Mouse (Mus musculus) neural tube, embryonic 11.5 days (tissue): Measurements from ENCODE around the gene Pde8b. TPM values are rescaled to one million over a fixed set of nuclear protein-coding genes. Genes with fewer than 3 reads are reported as not detected.
"Not testable (repeated sequence)": the region's sequence is repeated elsewhere in the genome, so short reads cannot be mapped to it uniquely, and the experiment has no call there.

Experiments used
- ATAC-seq: fragments of 200-750 bp; cut with Nextera tagmentation; 2 replicates; pipeline ENCODE4 v1.8.0; 2017; ENCODE audit warnings: moderate number of reproducible peaks, mild to moderate bottlenecking, moderate TSS enrichment, moderate library complexity; ENCODE audit not compliant: insufficient read depth, low FRiP score, low TSS enrichment
- DNase-seq: peaks from one replicate; pipeline ENCODE4 v3.0.0-alpha.2; 2015; ENCODE audit warnings: low spot score
- H3K27ac ChIP-seq: fragments of 300-500 bp; sonication (generic); 2 replicates; pipeline ENCODE4 v1.5.1; 2014; ENCODE audit warnings: low read depth, mild to moderate bottlenecking, low read length
- H3K27me3 ChIP-seq: fragments of 300-500 bp; sonication (generic); 2 replicates; pipeline ENCODE4 v1.6.1; 2014; ENCODE audit warnings: mild to moderate bottlenecking, low read length, mixed read lengths; ENCODE audit not compliant: control insufficient read depth, insufficient read depth
- H3K36me3 ChIP-seq: fragments of 300-500 bp; sonication (generic); 2 replicates; pipeline ENCODE4 v1.6.1; 2014; ENCODE audit warnings: mild to moderate bottlenecking, low read length, moderate library complexity, mixed read lengths; ENCODE audit not compliant: control insufficient read depth, insufficient read depth
- H3K4me1 ChIP-seq: fragments of 300-500 bp; sonication (generic); 2 replicates; pipeline ENCODE4 v1.6.1; 2014; ENCODE audit warnings: low read length, mixed read lengths; ENCODE audit not compliant: control insufficient read depth, insufficient read depth
- H3K4me2 ChIP-seq: fragments of 300-500 bp; sonication (generic); 2 replicates; pipeline ENCODE4 v1.6.1; 2014; ENCODE audit warnings: low read depth, mild to moderate bottlenecking, moderate library complexity
- H3K4me3 ChIP-seq: fragments of 300-500 bp; sonication (generic); 2 replicates; pipeline ENCODE4 v1.5.1; 2014; ENCODE audit warnings: low read depth, low read length
- H3K9ac ChIP-seq: fragments of 300-500 bp; sonication (generic); 2 replicates; pipeline ENCODE4 v1.6.1; 2014; ENCODE audit warnings: mild to moderate bottlenecking, low read length
- H3K9me3 ChIP-seq: fragments of 300-500 bp; sonication (generic); 2 replicates; pipeline ENCODE4 v1.6.1; 2016; ENCODE audit warnings: low read length; ENCODE audit not compliant: control insufficient read depth
- WGBS: fragments of 180-500 bp; shearing (Covaris S2); extraction: QIAGEN DNeasy Blood & Tissue Kit; methylation state at CpG from one replicate; pipeline ENCODE4 v1.1.7; 2014; 5-methylcytosine and 5-hydroxymethylcytosine counted together
- polyA plus RNA-seq: library from polyadenylated mRNA; unstranded; fragments of >200 nt; fragmentation: Nextera tagmentation; extraction: Ambion mirVana; gene quantifications from 2 replicates; pipeline ENCODE4 v1.2.1, GENCODE M21; 2014

The Pde8b gene
- polyA plus RNA-seq, 1 experiment from 2014 or later: 4.1 TPM

DNA sequence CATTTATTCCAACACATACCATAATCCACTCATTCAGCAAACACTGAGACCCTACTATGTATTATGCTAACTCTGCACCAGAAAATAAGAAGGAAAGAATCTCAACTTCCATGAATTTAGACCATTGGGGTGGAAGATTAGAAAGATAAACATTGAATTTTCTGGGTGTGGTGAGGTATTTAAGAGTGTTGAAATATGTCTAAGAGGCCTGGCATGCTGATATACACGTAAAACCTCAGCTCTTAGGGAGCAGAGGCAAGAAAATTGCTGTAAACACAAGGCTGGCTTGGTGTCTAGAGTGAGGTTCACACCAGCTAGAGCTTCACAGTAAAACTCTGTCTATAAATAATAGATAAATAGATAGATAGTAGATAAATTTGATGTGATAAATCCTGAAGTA is 19.8 kb downstream of the Pde8b start:
- WGBS: 75% methylated on average over 1 of the region's 1 CpGs
- no peak for ATAC-seq

DNA sequence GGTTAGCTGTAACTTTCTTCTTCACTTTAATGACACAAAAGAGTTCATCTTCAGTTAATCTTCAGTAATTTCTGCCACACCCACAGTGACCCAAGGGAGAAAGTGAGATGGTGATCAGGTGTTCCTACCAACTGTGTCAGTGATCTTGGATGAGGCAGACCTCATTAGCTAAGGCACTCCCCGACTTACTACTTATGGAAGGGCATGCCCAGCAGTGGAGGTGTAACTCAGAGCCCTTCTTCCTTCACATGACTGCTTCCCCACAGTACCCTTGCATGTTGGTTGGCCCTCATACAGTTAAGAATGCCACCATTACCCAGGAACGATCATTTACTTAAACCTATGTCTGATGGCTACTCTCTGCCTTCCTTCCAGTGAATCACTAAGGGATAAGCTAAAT is 25.6 kb downstream of the Pde8b start:
- Histone ChIP-seq H3K36me3 (no peaks in the 10 kb centered on the region), H3K9ac (no peak overlapping the region), H3K4me2 (no peak overlapping the region), H3K4me1 (0 out of 2 replicates have a peak, but pooled peaks cover 6% of the 10 kb centered on the region), H3K27me3 (peaks cover 8% of the 10 kb centered on the region), H3K9me3 (no peaks in the 10 kb centered on the region), H3K4me3 (no peak overlapping the region), H3K27ac (no peak overlapping the region)
- ATAC-seq: no peak
- WGBS: 79% methylated on average over 2 of the region's 2 CpGs
- DNase-seq: no peak

More for the DNA sequence above, 19.8 kb downstream of the Pde8b start:
- Histone ChIP-seq H3K9me3 (no peaks in the 10 kb centered on the region), H3K4me1 (no peaks in the 10 kb centered on the region), H3K4me3 (no peak overlapping the region), H3K4me2 (no peak overlapping the region), H3K9ac (no peak overlapping the region), H3K36me3 (no peaks in the 10 kb centered on the region), H3K27ac (no peak overlapping the region), H3K27me3 (no peaks in the 10 kb centered on the region)
- no peak for DNase-seq

DNA sequence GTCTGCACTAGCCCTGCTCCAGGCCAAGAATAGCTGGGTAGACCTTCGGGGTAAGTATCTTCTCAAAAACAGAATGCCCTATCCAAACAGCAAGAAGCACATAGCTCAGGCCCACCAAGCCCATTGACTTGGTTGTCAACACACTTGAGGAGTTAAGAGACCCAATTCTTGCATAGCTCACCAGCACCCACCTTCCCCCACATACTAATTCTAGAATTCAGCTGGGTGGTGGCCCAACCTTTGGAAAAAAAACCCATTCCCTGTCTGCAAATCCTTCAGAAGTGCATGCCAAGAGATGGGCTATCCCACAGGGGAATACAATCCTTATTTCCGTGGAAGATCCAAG is 26.7 kb downstream of the Pde8b start:
- peaks cover 8% of the 10 kb centered on the region for H3K27me3 ChIP-seq
- no peaks in the 10 kb centered on the region for H3K9me3 ChIP-seq
- H3K4me3 ChIP-seq: peak overlapping the region; percentile 73
- H3K4me1 ChIP-seq: 0 out of 2 replicates have a peak, but pooled peaks cover 6% of the 10 kb centered on the region
- H3K4me2 ChIP-seq: peak overlapping the region; percentile 100
- ATAC-seq: no peak
- no peak overlapping the region for H3K27ac ChIP-seq
- no peaks in the 10 kb centered on the region for H3K36me3 ChIP-seq
- 50% methylated on average over 2 of the region's 2 CpGs for WGBS
- no peak for DNase-seq
- H3K9ac ChIP-seq: peak overlapping the region; percentile 59; the same call in 1 of the 2 replicates

- Histone ChIP-seq H3K9me3 (no peaks in the 10 kb centered on the region), H3K9ac (peak overlapping the region; percentile 59), H3K4me2 (peak overlapping the region; percentile 100), H3K4me1 (0 out of 2 replicates have a peak, but pooled peaks cover 6% of the 10 kb centered on the region), H3K36me3 (no peaks in the 10 kb centered on the region), H3K27me3 (peaks cover 8% of the 10 kb centered on the region), H3K4me3 (peak overlapping the region; percentile 73), H3K27ac (no peak overlapping the region)
- ATAC-seq (peak; percentile 55), DNase-seq (peak; percentile 55)
- WGBS: under 1% methylated on average over 62 of the region's 96 CpGs
Observed at GRCm38 (mm10) chr13:95222569-95223426, 27.3 kb downstream of the Pde8b start.

- Histone ChIP-seq H3K27me3 (peaks cover 8% of the 10 kb centered on the region), H3K9me3 (no peaks in the 10 kb centered on the region), H3K4me3 (peak overlapping the region; percentile 73), H3K4me2 (peak overlapping the region; percentile 100), H3K27ac (no peak overlapping the region), H3K36me3 (no peaks in the 10 kb centered on the region), H3K4me1 (0 out of 2 replicates have a peak, but pooled peaks cover 6% of the 10 kb centered on the region), H3K9ac (peak overlapping the region; percentile 59)
- ATAC-seq (no peak), DNase-seq (peak; percentile 38)
- 2% methylated on average over 24 of the region's 24 CpGs for WGBS
Observed at GRCm38 (mm10) chr13:95221882-95222568, 28.1 kb downstream of the Pde8b start.

- 41% methylated on average over 1 of the region's 1 CpGs for WGBS
- not testable (repeated sequence) for H3K27ac ChIP-seq, H3K9ac ChIP-seq, DNase-seq, ATAC-seq, H3K4me2 ChIP-seq, H3K4me3 ChIP-seq, H3K27me3 ChIP-seq, H3K36me3 ChIP-seq, H3K9me3 ChIP-seq, H3K4me1 ChIP-seq
Observed at GRCm38 (mm10) chr13:95215661-95216170, 34.4 kb downstream of the Pde8b start.

DNA sequence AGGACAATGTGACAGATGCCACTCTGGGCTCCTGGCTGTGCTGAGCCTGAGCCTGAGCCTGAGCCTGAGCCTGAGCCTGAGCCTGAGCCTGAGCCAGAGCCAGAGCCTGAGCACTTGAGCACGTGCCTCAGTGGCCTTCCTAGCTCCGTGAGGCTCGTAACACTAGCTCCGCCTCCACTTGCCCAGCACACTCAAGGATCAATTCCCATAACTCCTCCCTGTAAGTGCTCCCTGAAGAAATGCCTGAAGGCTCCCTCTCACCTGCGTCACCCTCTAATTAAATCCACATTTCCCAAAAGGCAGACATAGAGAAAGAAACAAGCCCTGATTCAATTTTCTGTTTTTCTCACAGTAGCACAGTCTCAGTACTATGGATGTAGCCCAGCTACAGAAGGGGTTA is 37.8 kb downstream of the Pde8b start:
- Histone ChIP-seq H3K4me3 (no peak overlapping the region), H3K27ac (no peak overlapping the region), H3K4me2 (no peak overlapping the region), H3K9me3 (no peaks in the 10 kb centered on the region), H3K27me3 (no peaks in the 10 kb centered on the region), H3K36me3 (no peaks in the 10 kb centered on the region), H3K9ac (no peak overlapping the region), H3K4me1 (no peaks in the 10 kb centered on the region)
- WGBS: 71% methylated on average over 5 of the region's 5 CpGs
- DNase-seq (no peak), ATAC-seq (no peak)

GRCm38 (mm10) chr13:95207301-95207700 is 42.8 kb downstream of the Pde8b start:
- DNase-seq, ATAC-seq, H3K4me1 ChIP-seq, H3K36me3 ChIP-seq, H3K4me3 ChIP-seq, H3K4me2 ChIP-seq, H3K27me3 ChIP-seq, H3K9me3 ChIP-seq, H3K9ac ChIP-seq, H3K27ac ChIP-seq: not testable (repeated sequence)
- 88% methylated on average over 7 of the region's 7 CpGs for WGBS
